Mouse (Mus musculus) hindlimb bud, embryonic 11.5 days (tissue): ENCODE results near the gene Gdpd1.
"Not testable (repeated sequence)": the region's sequence is repeated elsewhere in the genome, so short reads cannot be mapped to it uniquely, and the experiment has no call there.

Experiments
- DNase-seq: peaks from one replicate; pipeline ENCODE4 v3.0.0-alpha.2; 2012; ENCODE audit warnings: low read depth, low spot score; ENCODE audit errors: extremely low spot score

Gdpd1 gene

GRCm38 (mm10) chr11:87026096-87026875 lies 47.6 kb downstream of the Gdpd1 start:
- DNase-seq, result no peak

GRCm38 (mm10) chr11:87025351-87025750 lies 48.5 kb downstream of the Gdpd1 start:
- no peak for DNase-seq

- not testable (repeated sequence) for DNase-seq
Observed at GRCm38 (mm10) chr11:87023240-87023639, 50.6 kb downstream of the Gdpd1 start.

GRCm38 (mm10) chr11:87022765-87023164 lies 51.1 kb downstream of the Gdpd1 start:
- DNase-seq, result no peak

- no peak for DNase-seq
Observed at GRCm38 (mm10) chr11:87021551-87021950, 52.3 kb downstream of the Gdpd1 start.

GRCm38 (mm10) chr11:87020449-87020848 lies 53.4 kb downstream of the Gdpd1 start:
- no peak for DNase-seq

GRCm38 (mm10) chr11:87019431-87019830 lies 54.4 kb downstream of the Gdpd1 start:
- DNase-seq, result no peak

- no peak for DNase-seq
Observed at GRCm38 (mm10) chr11:87018081-87018480, 55.8 kb downstream of the Gdpd1 start.

- DNase-seq, result no peak
Observed at GRCm38 (mm10) chr11:87015691-87016090, 58.2 kb downstream of the Gdpd1 start.

- peak; percentile 50 for DNase-seq
Observed at GRCm38 (mm10) chr11:87010476-87010875, 63.4 kb downstream of the Gdpd1 start.

GRCm38 (mm10) chr11:87007371-87007770 lies 66.5 kb downstream of the Gdpd1 start:
- no peak for DNase-seq

- no peak for DNase-seq
Observed at GRCm38 (mm10) chr11:87004960-87005755, 68.7 kb downstream of the Gdpd1 start.

GRCm38 (mm10) chr11:87002078-87002829 lies 71.6 kb downstream of the Gdpd1 start:
- DNase-seq, result no peak

- DNase-seq, result no peak
Observed at GRCm38 (mm10) chr11:87001217-87001616, 72.6 kb downstream of the Gdpd1 start.

GRCm38 (mm10) chr11:86996266-86996665 lies 77.6 kb downstream of the Gdpd1 start:
- DNase-seq, result no peak

GRCm38 (mm10) chr11:86995625-86996221 lies 78.1 kb downstream of the Gdpd1 start:
- DNase-seq, result no peak

GRCm38 (mm10) chr11:86994791-86995624 lies 78.9 kb downstream of the Gdpd1 start:
- no peak for DNase-seq

GRCm38 (mm10) chr11:86994330-86994729 lies 79.5 kb downstream of the Gdpd1 start:
- DNase-seq, result no peak

GRCm38 (mm10) chr11:86993041-86994037 lies 80.5 kb downstream of the Gdpd1 start, which contains the start of gene Ypel2:
Gene Ypel2 (minus strand): TSS chr11:86993707.
- DNase-seq, result peak; percentile 57
